Mouse (Mus musculus) CH12.LX (cell line): ENCODE measurements around the gene Dnttip2. TPM values are rescaled to one million over a fixed set of nuclear protein-coding genes. Genes with fewer than 3 reads are reported as not detected.

Source experiments
- DNase-seq: peaks from one replicate; pipeline ENCODE4 v3.0.0-alpha.2; 2013; ENCODE audit errors: extremely low read depth
- H3K27ac ChIP-seq: 2 replicates; pipeline ENCODE4 v1.5.1; 2012; ENCODE audit warnings: low read depth, mild to moderate bottlenecking, control low read depth, moderate library complexity; ENCODE audit not compliant: insufficient read depth
- H3K27me3 ChIP-seq: replicated peaks from 2 replicates; pipeline ENCODE3; 2012; ENCODE audit warnings: inconsistent platforms
- H3K36me3 ChIP-seq, 2 experiments: replicated peaks in 1 of 2; 2 replicates each; pipeline versions ENCODE3 to v1.6.1; 2012; ENCODE audit warnings: inconsistent platforms in 1 of 2, low read length in 1 of 2, mild to moderate bottlenecking in 1 of 2, mixed read lengths in 1 of 2, moderate library complexity in 1 of 2; ENCODE audit not compliant: control insufficient read depth in 1 of 2, insufficient read depth in 1 of 2
- H3K4me1 ChIP-seq, 2 experiments: 2 replicates each; pipeline ENCODE4 v1.6.1; 2012; ENCODE audit warnings: inconsistent platforms in 1 of 2, moderate library complexity in 1 of 2; ENCODE audit not compliant: insufficient read depth in 2 of 2, control insufficient read depth in 1 of 2
- H3K4me2 ChIP-seq: 2 replicates; pipeline ENCODE4 v1.6.1; 2012; ENCODE audit warnings: low read depth, mild to moderate bottlenecking, control low read depth; ENCODE audit not compliant: poor library complexity, insufficient read depth, severe bottlenecking
- H3K4me3 ChIP-seq, 3 experiments: fragments of 150-350 bp in 1 of 3; sonication (generic) in 1 of 3; replicated peaks in 1 of 3; 2 replicates each; pipeline versions ENCODE3 to v1.5.1; 2011 to 2012; ENCODE audit warnings: low read depth in 2 of 3, low read length in 2 of 3, mild to moderate bottlenecking in 2 of 3, moderate library complexity in 2 of 3, control low read depth in 1 of 3, improper control_type of control experiment in 1 of 3, inconsistent platforms in 1 of 3, mixed read lengths in 1 of 3; ENCODE audit not compliant: poor library complexity in 1 of 3
- H3K79me2 ChIP-seq: replicated peaks from 2 replicates; pipeline ENCODE4 v1.6.1; 2012; ENCODE audit warnings: mild to moderate bottlenecking, moderate library complexity; ENCODE audit not compliant: control insufficient read depth, poor library complexity, insufficient read depth, severe bottlenecking; ENCODE audit errors: extremely low read depth
- H3K9ac ChIP-seq: 2 replicates; pipeline ENCODE4 v1.6.1; 2012; ENCODE audit warnings: low read depth, mild to moderate bottlenecking, control low read depth, moderate library complexity; ENCODE audit not compliant: insufficient read depth
- H3K9me3 ChIP-seq: replicated peaks from 2 replicates; pipeline ENCODE3; 2012; ENCODE audit warnings: low read length, inconsistent platforms, mixed read lengths
- BHLHE40 ChIP-seq: IDR thresholded peaks from 2 replicates; pipeline ENCODE4 v1.6.1; 2011; ENCODE audit warnings: mild to moderate bottlenecking, low read depth, low read length, improper control_type of control experiment
- CHD2 ChIP-seq: IDR thresholded peaks from 2 replicates; pipeline ENCODE4 v1.6.1; 2011; ENCODE audit warnings: low read length, improper control_type of control experiment
- CTCF ChIP-seq, 2 experiments: IDR thresholded peaks in 1 of 2; conservative IDR thresholded peaks in 1 of 2; 2 replicates each; pipeline ENCODE4 v1.5.1; 2011 to 2012; ENCODE audit warnings: low read depth in 2 of 2, low read length in 2 of 2, improper control_type of control experiment in 1 of 2, inconsistent platforms in 1 of 2, mild to moderate bottlenecking in 1 of 2, moderate library complexity in 1 of 2
- E2F4 ChIP-seq: IDR thresholded peaks from 2 replicates; pipeline ENCODE4 v1.6.1; 2011; ENCODE audit warnings: low read depth, low read length, improper control_type of control experiment; ENCODE audit not compliant: insufficient replicate concordance
- ELF1 ChIP-seq: IDR thresholded peaks from 2 replicates; pipeline ENCODE4 v1.6.1; 2014; ENCODE audit warnings: low read depth, mild to moderate bottlenecking, inconsistent platforms, low read length, improper control_type of control experiment
- JUND ChIP-seq: conservative IDR thresholded peaks from 2 replicates; pipeline ENCODE4 v1.6.1; 2011; ENCODE audit warnings: low read depth, low read length, improper control_type of control experiment
- KAT2A ChIP-seq: IDR thresholded peaks from 2 replicates; pipeline ENCODE4 v1.6.1; 2012; ENCODE audit warnings: low read length, improper control_type of control experiment, inconsistent platforms; ENCODE audit not compliant: insufficient replicate concordance
- MAFK ChIP-seq: IDR thresholded peaks from 2 replicates; pipeline ENCODE4 v1.6.1; 2011; ENCODE audit warnings: low read length, improper control_type of control experiment; ENCODE audit not compliant: insufficient replicate concordance
- MAX ChIP-seq: IDR thresholded peaks from 2 replicates; pipeline ENCODE4 v1.6.1; 2011; ENCODE audit warnings: low read length, improper control_type of control experiment
- MAZ ChIP-seq: IDR thresholded peaks from 2 replicates; pipeline ENCODE4 v1.6.1; 2012; ENCODE audit warnings: low read depth, mild to moderate bottlenecking, inconsistent platforms, low read length, improper control_type of control experiment, moderate library complexity
- MEF2A ChIP-seq: IDR thresholded peaks from 2 replicates; pipeline ENCODE4 v1.6.1; 2014; ENCODE audit warnings: low read depth, mild to moderate bottlenecking, inconsistent platforms, low read length, improper control_type of control experiment, borderline replicate concordance
- MYC ChIP-seq: IDR thresholded peaks from 2 replicates; pipeline ENCODE4 v1.6.1; 2011; ENCODE audit warnings: low read depth, mild to moderate bottlenecking, improper control_type of control experiment, low read length
- NELFE ChIP-seq: IDR thresholded peaks from 2 replicates; pipeline ENCODE4 v1.6.1; 2011; ENCODE audit warnings: low read depth, low read length, improper control_type of control experiment
- NRF1 ChIP-seq: IDR thresholded peaks from 2 replicates; pipeline ENCODE4 v1.6.1; 2014; ENCODE audit warnings: low read depth, mild to moderate bottlenecking, inconsistent platforms, low read length, improper control_type of control experiment, moderate library complexity
- POLR2A ChIP-seq: IDR thresholded peaks from 2 replicates; pipeline ENCODE4 v1.6.1; 2011; ENCODE audit warnings: low read depth, mild to moderate bottlenecking, improper control_type of control experiment, low read length
- POLR2AphosphoS2 ChIP-seq: IDR thresholded peaks from 2 replicates; pipeline ENCODE4 v1.6.1; 2011; ENCODE audit warnings: low read depth, low read length, improper control_type of control experiment
- RAD21 ChIP-seq: IDR thresholded peaks from 2 replicates; pipeline ENCODE4 v1.6.1; 2011; ENCODE audit warnings: low read depth, mild to moderate bottlenecking, low read length, improper control_type of control experiment, moderate library complexity
- RCOR1 ChIP-seq: conservative IDR thresholded peaks from 2 replicates; pipeline ENCODE4 v1.6.1; 2012; ENCODE audit warnings: low read depth, mild to moderate bottlenecking, inconsistent platforms, low read length, improper control_type of control experiment
- TBP ChIP-seq: conservative IDR thresholded peaks from 2 replicates; pipeline ENCODE4 v1.6.1; 2011; ENCODE audit warnings: low read depth, low read length, improper control_type of control experiment
- TCF12 ChIP-seq: IDR thresholded peaks from 2 replicates; pipeline ENCODE4 v1.6.1; 2014; ENCODE audit warnings: low read depth, mild to moderate bottlenecking, inconsistent platforms, low read length, improper control_type of control experiment
- UBTF ChIP-seq: IDR thresholded peaks from 2 replicates; pipeline ENCODE4 v1.6.1; 2012; ENCODE audit warnings: low read depth, mild to moderate bottlenecking, inconsistent platforms, low read length, improper control_type of control experiment, moderate library complexity
- USF1 ChIP-seq: IDR thresholded peaks from 2 replicates; pipeline ENCODE4 v1.6.1; 2014; ENCODE audit warnings: low read depth, mild to moderate bottlenecking, inconsistent platforms, low read length, improper control_type of control experiment
- ZC3H11A ChIP-seq: IDR thresholded peaks from 2 replicates; pipeline ENCODE4 v1.6.1; 2012; ENCODE audit warnings: low read depth, mild to moderate bottlenecking, inconsistent platforms, low read length, improper control_type of control experiment
- ZNF384 ChIP-seq: IDR thresholded peaks from 2 replicates; pipeline ENCODE4 v1.6.1; 2012; ENCODE audit warnings: low read depth, low read length, improper control_type of control experiment, inconsistent platforms
- dilution Hi-C: fragments of 300-500 bp; cut with MboI; formaldehyde crosslinking; loops from 2 replicates; pipeline ENCODE4 v1.14.3; 2020; ENCODE audit warnings: low sequenced_read_pairs; ENCODE audit not compliant: extremely low pct_unique_long_range_greater_than_20kb, extremely low pct_ligation_motif_present
- in situ Hi-C: fragments of 300-500 bp; cut with MboI; formaldehyde crosslinking; loops from 3 replicates; pipeline ENCODE4 v1.14.3; 2019; ENCODE audit warnings: low sequenced_read_pairs, low pct_ligation_motif_present, low pct_unique_long_range_greater_than_20kb, mixed read lengths
- polyA plus RNA-seq: library from polyadenylated mRNA; unstranded; fragments of >175 nt; gene quantifications from 2 replicates; pipeline ENCODE4 v1.2.1, GENCODE M21; 2012; ENCODE audit warnings: low read depth; ENCODE audit not compliant: insufficient read length
- total RNA-seq, 2 experiments: library from RNA; depleted of rRNA; stranded (reverse); fragments of 300-350 nt in 1 of 2; fragments of >200 nt in 1 of 2; gene quantifications; 2 replicates each; pipeline ENCODE4 v1.2.3; 2012 to 2014

The Dnttip2 gene
- total and polyA plus RNA-seq, 3 experiments: 41.9 to 141 (median 65.2) TPM

DNA sequence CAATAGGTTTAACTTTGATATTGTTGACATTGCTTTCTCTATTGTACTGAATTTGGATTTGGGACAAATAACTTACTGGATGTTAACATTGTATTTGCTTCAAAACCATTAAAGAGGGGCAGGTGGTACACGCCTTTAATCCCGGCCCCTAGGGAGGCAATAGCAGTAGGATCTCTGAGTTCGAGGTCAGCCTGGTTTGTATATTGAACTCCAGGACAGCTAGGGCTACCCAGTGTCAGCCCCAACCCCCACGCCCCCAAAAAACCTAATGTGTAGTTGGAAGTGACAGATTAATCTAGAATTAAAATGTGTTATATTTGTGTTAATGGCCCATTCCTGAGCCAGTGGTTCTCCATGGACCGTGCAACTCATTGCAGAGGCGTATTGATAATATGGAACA, 27.8 kb upstream of the Dnttip2 start:
- Histone ChIP-seq H3K27me3 (no peaks in the 10 kb centered on the region), H3K27ac (no peak overlapping the region), H3K36me3 (peaks cover 0 to 10% of the 10 kb centered on the region in 2 experiments), H3K9ac (peak overlapping the region; percentile 90), H3K4me3 (peak overlapping the region; percentile 65 to 97 (median 91)), H3K9me3 (no peaks in the 10 kb centered on the region), H3K4me2 (peak overlapping the region; percentile 92), H3K4me1 (peaks cover 0 to 42% of the 10 kb centered on the region in 2 experiments; a peak in 2 of 4 replicates), H3K79me2 (peaks cover 19% of the 10 kb centered on the region)
- peak; percentile 7 for DNase-seq
- dilution Hi-C loops (no loop called here), in situ Hi-C loops (no loop called here)
- TF ChIP-seq MYC: no peak
- TF ChIP-seq POLR2A: no peak
- TF ChIP-seq ELF1: no peak
- no peak for TF ChIP-seq UBTF
- TF ChIP-seq KAT2A: no peak
- TF ChIP-seq USF1: no peak

GRCm38 (mm10) chr3:122246986-122247767, 27.0 kb upstream of the Dnttip2 start:
- Histone ChIP-seq H3K79me2 (peaks cover 19% of the 10 kb centered on the region), H3K27ac (no peak overlapping the region), H3K9me3 (no peaks in the 10 kb centered on the region), H3K9ac (peak overlapping the region; percentile 90; the same call in 1 of the 2 replicates), H3K4me2 (peak overlapping the region; percentile 92), H3K4me1 (peaks cover 0 to 42% of the 10 kb centered on the region in 2 experiments; a peak in 2 of 4 replicates), H3K36me3 (peaks cover 0 to 13% of the 10 kb centered on the region in 2 experiments), H3K27me3 (no peaks in the 10 kb centered on the region), H3K4me3 (peak overlapping the region; percentile 11 to 97 (median 91))
- TF ChIP-seq MAX (no peak), MAZ (no peak), MEF2A (no peak), TBP (no peak), JUND (no peak), NELFE (no peak), MAFK (no peak), ZNF384 (no peak), RCOR1 (no peak), POLR2A (no peak), E2F4 (no peak), POLR2AphosphoS2 (no peak), TCF12 (no peak), RAD21 (no peak), BHLHE40 (no peak), USF1 (no peak), CTCF (conservative IDR thresholded peaks at IDR 0.05 in 1 of 2, IDR thresholded peaks at IDR 0.05 in 1 of 2; ENCODE audit: low read depth in 2 of 2, low read length in 2 of 2) (no peak), ZC3H11A (no peak), CHD2 (no peak), NRF1 (no peak)
- in situ Hi-C loops (no loop called here), dilution Hi-C loops (no loop called here)
- no peak for DNase-seq
